Mouse (Mus musculus) spleen, adult 2 months (tissue): ENCODE results near the gene Nek8.

Experiments used
- CTCF ChIP-seq: fragments of 200-500 bp; IDR thresholded peaks from 2 replicates; pipeline ENCODE4 v1.5.1; 2011; ENCODE audit warnings: mild to moderate bottlenecking, inconsistent platforms; ENCODE audit not compliant: insufficient read depth, insufficient read length, insufficient replicate concordance; ENCODE audit errors: extremely low read depth
- POLR2A ChIP-seq: fragments of 200-500 bp; IDR thresholded peaks from 2 replicates; pipeline ENCODE4 v1.6.1; 2011; ENCODE audit warnings: low read depth, low read length, inconsistent platforms

DNA sequence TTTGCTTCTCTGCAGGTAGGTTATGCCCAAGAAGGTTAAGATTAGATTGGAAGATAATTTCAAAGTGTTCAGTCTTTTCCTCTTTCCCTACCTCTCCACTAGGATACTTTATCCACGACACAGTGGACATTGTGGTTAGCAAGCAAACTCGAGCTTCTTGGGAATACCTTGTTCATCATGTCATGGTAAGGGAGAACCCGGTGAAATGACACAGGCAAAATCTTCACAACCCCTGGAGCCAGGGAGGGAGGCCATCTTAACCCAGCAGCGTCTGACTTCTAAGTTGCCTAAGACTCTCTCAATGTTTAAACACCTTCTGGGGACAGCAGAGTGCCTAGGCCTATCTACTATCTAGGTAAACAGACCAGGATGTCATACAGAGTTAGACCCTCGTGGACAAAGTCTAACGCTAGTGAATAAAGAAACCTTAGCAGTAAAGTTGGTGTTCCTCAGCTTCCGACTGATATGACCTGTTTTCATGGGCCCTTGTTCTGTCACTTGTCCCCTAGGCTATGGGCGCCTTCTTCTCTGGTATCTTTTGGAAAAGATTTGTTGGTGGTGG, 3.0 kb upstream of the Nek8 start:
- no peak for TF ChIP-seq POLR2A
- TF ChIP-seq CTCF, result no peak
